Mouse (Mus musculus): ENCODE data around the gene Hipk4. TPM values are rescaled to one million over a fixed set of nuclear protein-coding genes. Genes with fewer than 3 reads are reported as not detected.

The Hipk4 gene
- polyA plus RNA-seq, 1 experiment, result not detected

DNA sequence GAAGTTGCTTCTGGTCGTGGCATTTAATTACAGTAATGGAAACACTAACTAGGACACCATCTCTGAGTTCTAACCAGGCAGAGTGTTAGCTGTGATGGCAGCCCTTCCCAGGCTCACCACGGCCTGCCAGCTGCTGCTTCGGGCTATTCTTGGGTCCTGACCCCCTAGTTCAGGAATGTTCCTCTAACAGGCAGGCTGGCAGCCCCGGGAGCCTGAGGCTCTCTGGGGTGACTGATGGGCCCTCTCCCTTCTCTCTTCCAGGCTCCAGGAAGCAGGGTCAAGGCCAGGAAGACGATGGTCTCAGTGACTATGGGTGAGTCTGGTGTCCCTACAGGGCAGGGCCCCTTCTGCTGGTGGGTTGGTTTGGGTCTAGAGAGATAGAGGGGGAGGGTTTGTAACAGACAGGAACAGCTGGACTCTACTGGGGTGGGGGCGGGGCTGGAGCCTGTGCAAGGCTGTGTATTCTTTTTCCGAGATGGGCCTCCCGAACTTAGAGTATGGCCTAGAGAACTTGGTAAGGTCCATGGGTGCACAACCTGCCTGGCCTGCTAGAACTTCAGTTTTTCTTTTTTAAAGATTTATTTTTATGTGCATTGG, 37.3 kb downstream of the Hipk4 start:
- no peak overlapping the region for H3K4me3 ChIP-seq (ENCODE audit: insufficient read depth, low read depth, low read length)
- 74% methylated on average over 8 of the region's 8 CpGs for WGBS

DNA sequence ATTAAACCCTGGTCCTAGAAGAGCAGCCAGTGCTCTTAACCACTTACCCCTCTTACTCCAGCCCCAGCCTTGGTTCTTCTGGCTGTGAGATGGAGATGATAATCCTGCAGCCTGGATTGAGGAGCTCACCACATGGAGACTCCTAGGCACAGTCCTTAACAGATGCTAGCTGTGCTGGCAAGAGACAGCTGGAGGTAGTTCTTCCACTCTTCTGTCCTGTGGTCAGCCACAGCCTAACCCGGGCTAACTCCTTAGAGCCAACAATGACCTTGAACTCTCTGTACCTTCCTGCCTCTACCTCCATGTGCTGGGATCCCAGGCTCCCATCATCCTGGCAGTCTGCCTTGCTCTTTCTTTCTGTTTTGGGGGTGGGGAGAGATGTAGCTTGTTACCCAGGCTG, 37.9 kb downstream of the Hipk4 start:
- Histone ChIP-seq H3K4me3 (ENCODE audit: insufficient read depth, low read depth, low read length) (no peak overlapping the region), H3K4me1 (ENCODE audit: control insufficient read depth, insufficient read depth, low read length) (peaks cover 4% of the 10 kb centered on the region), H3K27ac (ENCODE audit: insufficient read depth, low read depth, low read length) (no peak overlapping the region)
- TF ChIP-seq CTCF (IDR thresholded peaks at IDR 0.05; ENCODE audit: insufficient read depth, low read depth, low read length) (no peak), POLR2A (IDR thresholded peaks at IDR 0.05; ENCODE audit: insufficient read depth, low read depth, low read length) (no peak)
- 96% methylated on average over 1 of the region's 1 CpGs for WGBS

More for the DNA sequence above, 37.3 kb downstream of the Hipk4 start:
- TF ChIP-seq CTCF (IDR thresholded peaks at IDR 0.05; ENCODE audit: insufficient read depth, low read depth, low read length) (no peak), POLR2A (IDR thresholded peaks at IDR 0.05; ENCODE audit: insufficient read depth, low read depth, low read length) (no peak)
- Histone ChIP-seq H3K27ac (ENCODE audit: insufficient read depth, low read depth, low read length) (no peak overlapping the region), H3K4me1 (ENCODE audit: control insufficient read depth, insufficient read depth, low read length) (peaks cover 4% of the 10 kb centered on the region)

DNA sequence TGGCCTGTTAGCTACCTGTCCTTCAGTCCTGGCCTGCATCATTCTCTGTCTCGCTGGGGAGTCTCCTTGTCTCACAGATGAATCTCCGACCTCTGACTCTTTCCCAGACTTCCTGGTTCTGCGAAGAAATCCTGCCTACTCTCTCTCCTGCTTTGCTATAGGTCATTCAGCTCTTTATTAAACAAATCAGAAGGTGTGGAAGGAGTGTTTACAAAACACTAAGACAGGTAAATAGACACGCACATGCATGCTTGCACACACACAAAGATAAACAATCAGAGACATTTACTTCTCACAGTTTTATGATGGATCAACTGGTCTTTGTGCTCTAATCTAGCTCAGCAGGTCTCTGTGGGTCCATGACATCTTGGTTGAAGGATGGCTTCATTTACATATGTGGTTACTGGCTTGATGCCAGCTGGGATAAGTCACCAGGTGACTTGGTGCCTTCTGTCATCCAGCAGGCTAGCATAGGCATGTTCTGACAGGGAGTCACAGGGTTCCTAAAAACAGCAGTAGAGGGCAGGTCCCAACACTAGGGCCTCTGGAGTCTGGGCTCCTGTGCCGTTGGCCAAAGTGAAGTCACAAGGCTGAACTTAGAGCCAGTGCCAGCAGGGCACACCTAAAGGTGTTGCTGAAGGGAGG, 46.6 kb downstream of the Hipk4 start:
- Histone ChIP-seq H3K27ac (ENCODE audit: insufficient read depth, low read depth, low read length) (no peak overlapping the region), H3K4me3 (ENCODE audit: insufficient read depth, low read depth, low read length) (no peak overlapping the region), H3K4me1 (ENCODE audit: control insufficient read depth, insufficient read depth, low read length) (no peaks in the 10 kb centered on the region)
- no peak for TF ChIP-seq CTCF (IDR thresholded peaks at IDR 0.05; ENCODE audit: insufficient read depth, low read depth, low read length)
- no peak for TF ChIP-seq POLR2A (IDR thresholded peaks at IDR 0.05; ENCODE audit: insufficient read depth, low read depth, low read length)
- WGBS, result 88% methylated on average over 5 of the region's 5 CpGs

DNA sequence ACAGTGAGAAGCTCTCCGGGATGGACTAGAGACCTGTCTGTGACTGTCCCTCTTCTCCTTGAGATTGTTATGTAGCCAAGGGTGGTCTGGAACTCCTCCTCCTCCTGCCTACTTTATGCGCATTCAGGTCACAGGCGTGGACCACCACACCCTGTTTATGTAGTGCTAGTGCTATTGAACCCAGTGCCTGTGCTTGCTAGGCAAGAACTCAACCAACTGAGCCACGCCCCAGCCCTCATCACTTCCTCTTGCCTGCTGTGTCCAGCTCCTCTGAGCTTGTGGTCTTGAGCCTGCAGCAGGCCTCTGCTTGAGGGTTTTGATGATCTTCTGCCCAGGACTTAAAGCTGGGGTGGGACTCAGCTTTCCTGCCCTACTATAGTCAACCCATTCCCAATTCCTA, 49.1 kb downstream of the Hipk4 start:
- Histone ChIP-seq H3K4me3 (ENCODE audit: insufficient read depth, low read depth, low read length) (no peak overlapping the region), H3K27ac (ENCODE audit: insufficient read depth, low read depth, low read length) (no peak overlapping the region), H3K4me1 (ENCODE audit: control insufficient read depth, insufficient read depth, low read length) (no peaks in the 10 kb centered on the region)
- no peak for TF ChIP-seq POLR2A (IDR thresholded peaks at IDR 0.05; ENCODE audit: insufficient read depth, low read depth, low read length)
- no peak for TF ChIP-seq CTCF (IDR thresholded peaks at IDR 0.05; ENCODE audit: insufficient read depth, low read depth, low read length)
- WGBS, result 98% methylated on average over 4 of the region's 4 CpGs

DNA sequence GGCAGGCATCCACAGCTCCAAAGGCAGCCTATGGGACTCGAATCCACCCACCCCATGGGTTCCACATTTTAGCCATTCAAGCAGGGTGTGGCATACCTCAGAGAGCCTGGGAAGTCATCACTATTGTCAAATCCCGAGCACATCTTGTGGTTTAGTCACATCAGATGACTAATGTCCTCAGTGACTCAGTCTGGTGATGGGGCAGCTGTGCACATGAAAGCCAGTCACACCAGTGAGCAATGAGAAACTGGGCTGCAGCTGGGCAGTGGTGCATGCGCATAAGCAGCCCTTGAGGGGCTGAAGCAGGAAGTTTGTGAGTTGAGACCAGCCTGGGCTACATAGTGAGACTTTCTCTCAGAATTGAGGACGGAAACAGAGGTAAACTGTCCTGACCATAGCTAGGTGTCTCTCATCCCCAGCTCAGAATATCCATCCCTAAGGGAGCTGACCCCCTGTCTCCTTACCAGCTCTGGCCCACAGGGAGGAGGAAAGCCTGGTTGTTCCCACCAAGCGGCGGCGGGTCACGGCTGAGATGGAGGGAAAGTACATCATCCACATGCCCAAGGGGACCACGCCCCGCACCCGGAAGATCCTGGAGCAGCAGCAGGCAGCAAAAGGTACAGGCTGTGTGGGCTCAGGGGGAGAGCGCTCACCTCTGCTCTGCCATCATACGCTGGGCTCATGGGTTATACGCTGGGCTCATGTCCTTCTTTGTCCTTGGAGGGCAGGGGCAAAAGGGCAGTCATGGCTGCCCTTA, 51.2 kb downstream of the Hipk4 start:
- H3K4me3 ChIP-seq (ENCODE audit: insufficient read depth, low read depth, low read length), result no peak overlapping the region
- no peak overlapping the region for H3K27ac ChIP-seq (ENCODE audit: insufficient read depth, low read depth, low read length)
- 87% methylated on average over 14 of the region's 14 CpGs for WGBS
- no peak for TF ChIP-seq CTCF (IDR thresholded peaks at IDR 0.05; ENCODE audit: insufficient read depth, low read depth, low read length)
- TF ChIP-seq POLR2A (IDR thresholded peaks at IDR 0.05; ENCODE audit: insufficient read depth, low read depth, low read length), result no peak
- no peaks in the 10 kb centered on the region for H3K4me1 ChIP-seq (ENCODE audit: control insufficient read depth, insufficient read depth, low read length)

DNA sequence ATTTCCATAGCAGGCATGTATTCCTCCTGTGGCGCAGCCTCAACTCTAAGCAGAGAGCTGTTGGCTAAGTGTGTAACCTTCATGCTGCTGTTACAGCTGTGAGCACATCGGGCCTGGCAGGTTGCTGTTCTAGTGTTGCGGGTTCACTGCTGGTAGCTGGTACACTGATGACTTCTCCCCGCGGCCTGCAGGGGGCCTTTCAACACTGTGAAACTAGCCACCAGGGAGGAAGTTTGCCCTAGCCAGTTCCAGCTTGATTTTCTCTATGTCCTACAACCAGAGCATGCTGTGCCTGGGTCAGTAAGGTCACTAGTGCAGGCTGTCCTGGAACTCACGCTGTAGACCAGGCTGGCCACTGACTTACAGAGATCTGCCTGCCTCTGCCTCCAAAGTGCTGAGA, 53.8 kb downstream of the Hipk4 start:
- no peak overlapping the region for H3K4me3 ChIP-seq (ENCODE audit: insufficient read depth, low read depth, low read length)
- no peaks in the 10 kb centered on the region for H3K4me1 ChIP-seq (ENCODE audit: control insufficient read depth, insufficient read depth, low read length)
- no peak overlapping the region for H3K27ac ChIP-seq (ENCODE audit: insufficient read depth, low read depth, low read length)
- 67% methylated on average over 6 of the region's 6 CpGs for WGBS
- TF ChIP-seq POLR2A (IDR thresholded peaks at IDR 0.05; ENCODE audit: insufficient read depth, low read depth, low read length) (no peak), CTCF (IDR thresholded peaks at IDR 0.05; ENCODE audit: insufficient read depth, low read depth, low read length) (0 out of 2 replicates have a peak, but pooled peaks have one; percentile 17)

DNA sequence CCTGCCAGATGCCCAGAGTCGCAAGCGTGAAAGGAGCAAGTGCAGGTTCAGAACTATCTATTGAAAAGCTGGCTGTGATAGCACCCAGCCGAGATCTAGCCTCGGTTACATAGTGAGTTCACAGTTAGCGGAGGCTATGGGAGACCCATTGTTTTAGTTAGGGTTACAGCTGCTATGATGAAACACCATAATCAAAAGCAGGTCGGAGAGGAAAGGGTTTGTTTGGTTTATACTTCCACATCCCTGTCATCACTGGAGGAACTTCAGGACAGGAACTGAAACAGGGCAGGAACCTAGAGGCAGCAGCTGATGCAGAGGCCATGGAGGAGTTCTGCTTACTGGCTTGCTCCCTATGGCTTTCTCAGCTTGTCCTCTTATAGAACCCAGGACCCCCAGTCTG, 54.5 kb downstream of the Hipk4 start:
- H3K4me3 ChIP-seq (ENCODE audit: insufficient read depth, low read depth, low read length), result no peak overlapping the region
- no peaks in the 10 kb centered on the region for H3K4me1 ChIP-seq (ENCODE audit: control insufficient read depth, insufficient read depth, low read length)
- TF ChIP-seq POLR2A (IDR thresholded peaks at IDR 0.05; ENCODE audit: insufficient read depth, low read depth, low read length), result no peak
- no peak for TF ChIP-seq CTCF (IDR thresholded peaks at IDR 0.05; ENCODE audit: insufficient read depth, low read depth, low read length)
- 92% methylated on average over 6 of the region's 6 CpGs for WGBS
- H3K27ac ChIP-seq (ENCODE audit: insufficient read depth, low read depth, low read length), result no peak overlapping the region

DNA sequence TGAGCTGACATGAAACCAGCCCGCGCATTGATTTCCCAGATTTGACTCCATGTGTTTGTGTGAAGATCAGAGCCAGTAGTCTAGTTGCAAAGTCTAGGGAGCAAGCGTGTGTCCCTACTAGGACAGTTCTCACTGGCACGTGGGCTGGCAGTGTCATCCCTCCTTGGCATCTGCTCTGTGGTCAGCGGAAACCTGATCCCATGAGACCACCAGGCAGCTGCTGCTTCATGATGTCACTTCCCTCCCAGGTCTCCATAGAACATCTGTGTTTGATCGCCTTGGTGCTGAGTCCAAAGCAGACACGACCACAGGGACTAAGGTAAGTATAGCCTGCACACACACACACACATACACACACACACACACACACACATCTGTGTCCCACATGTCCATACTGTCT, 55.4 kb downstream of the Hipk4 start:
- H3K4me3 ChIP-seq (ENCODE audit: insufficient read depth, low read depth, low read length), result no peak overlapping the region
- H3K4me1 ChIP-seq (ENCODE audit: control insufficient read depth, insufficient read depth, low read length), result no peaks in the 10 kb centered on the region
- TF ChIP-seq POLR2A (IDR thresholded peaks at IDR 0.05; ENCODE audit: insufficient read depth, low read depth, low read length) (no peak), CTCF (IDR thresholded peaks at IDR 0.05; ENCODE audit: insufficient read depth, low read depth, low read length) (no peak)
- no peak overlapping the region for H3K27ac ChIP-seq (ENCODE audit: insufficient read depth, low read depth, low read length)
- WGBS, result 88% methylated on average over 7 of the region's 7 CpGs

Measured in olfactory bulb, adult 2 months (tissue).